In the genomic region with DNA sequence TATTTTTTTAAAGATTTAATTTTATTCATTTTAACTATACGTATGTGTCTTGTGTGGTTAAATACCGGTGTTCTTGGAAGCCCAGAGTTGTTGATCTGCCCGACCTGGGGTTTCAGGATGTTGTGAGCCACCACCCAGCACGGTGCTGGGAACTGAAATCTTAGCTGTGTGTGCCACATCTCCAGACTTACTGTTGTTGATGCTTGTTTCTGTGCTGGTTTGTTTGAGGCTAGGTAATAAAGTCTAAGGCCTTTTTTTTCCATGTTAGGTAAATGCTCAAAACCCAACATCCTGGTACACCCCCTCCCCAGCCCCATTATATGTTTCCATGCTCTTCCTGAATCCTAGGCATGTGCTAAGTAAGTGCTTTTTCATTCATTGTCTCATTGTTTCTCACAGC, we compare ENCODE assay signal across 8 mouse cellular contexts. TPM values are rescaled to one million over a fixed set of nuclear protein-coding genes. Genes with fewer than 3 reads are reported as not detected.
DNase-seq lines count a peak whose midpoint lies in the region; ATAC-seq and TF ChIP-seq lines count a peak whose summit lies in the region.

No protein-coding gene starts in this region.

- H3K27me3 ChIP-seq in kidney, postnatal 0 days (ENCODE audit: insufficient read depth, low read length) = no peaks in the 10 kb centered on the region
- H3K27me3 ChIP-seq in embryonic facial prominence, embryonic 13.5 days = no peaks in the 10 kb centered on the region
- H3K27me3 ChIP-seq in intestine, embryonic 14.5 days (replicated peaks; ENCODE audit: control insufficient read depth, insufficient read depth, low read length) = no peaks in the 10 kb centered on the region

- H3K4me3 ChIP-seq in kidney, postnatal 0 days (replicated peaks; ENCODE audit: low read depth, low read length) = no peak overlapping the region
- no peak overlapping the region; the same call in 1 of the 2 replicates for H3K4me3 ChIP-seq in embryonic facial prominence, embryonic 13.5 days
- H3K4me3 ChIP-seq in intestine, embryonic 14.5 days (ENCODE audit: low read depth, low read length) = 0 out of 2 replicates have a peak overlapping the region, but pooled peaks have one; percentile 74

- peaks cover 7% of the 10 kb centered on the region; the same call in 1 of the 2 replicates for H3K4me1 ChIP-seq in kidney, postnatal 0 days (replicated peaks; ENCODE audit: insufficient read depth, low read length)
- peaks cover 23% of the 10 kb centered on the region for H3K4me1 ChIP-seq in embryonic facial prominence, embryonic 13.5 days
- H3K4me1 ChIP-seq in intestine, embryonic 14.5 days (replicated peaks; ENCODE audit: control insufficient read depth, insufficient read depth, low read length) = peaks cover 16% of the 10 kb centered on the region

- peak overlapping the region; percentile 95; the same call in 1 of the 2 replicates for H3K27ac ChIP-seq in kidney, postnatal 0 days
- H3K27ac ChIP-seq in embryonic facial prominence, embryonic 13.5 days = peak overlapping the region; percentile 97
- peak overlapping the region; percentile 93 for H3K27ac ChIP-seq in intestine, embryonic 14.5 days (ENCODE audit: low read depth)

- TF ChIP-seq CTCF in kidney, postnatal 0 days (IDR thresholded peaks at IDR 0.05; ENCODE audit: low read depth) = no peak

- no peak for ATAC-seq in kidney, postnatal 0 days (replicated peaks; ENCODE audit: low FRiP score, low read depth)
- ATAC-seq in embryonic facial prominence, embryonic 13.5 days (ENCODE audit: insufficient number of reproducible peaks, insufficient read depth, low FRiP score, low TSS enrichment, low read depth) = no peak
- ATAC-seq in intestine, embryonic 14.5 days (replicated peaks; ENCODE audit: low FRiP score, low TSS enrichment, low read depth) = no peak

- WGBS in kidney, postnatal 0 days = 64% methylated on average over 4 of the region's 4 CpGs
- 50% methylated on average over 4 of the region's 4 CpGs for WGBS in embryonic facial prominence, embryonic 13.5 days
- 54% methylated on average over 4 of the region's 4 CpGs for WGBS in intestine, embryonic 14.5 days

- H3K9me3 ChIP-seq in kidney, postnatal 0 days (replicated peaks; ENCODE audit: low read length) = no peaks in the 10 kb centered on the region
- no peaks in the 10 kb centered on the region for H3K9me3 ChIP-seq in embryonic facial prominence, embryonic 13.5 days
- no peaks in the 10 kb centered on the region for H3K9me3 ChIP-seq in intestine, embryonic 14.5 days (ENCODE audit: control insufficient read depth, low read length)

- H3K9ac ChIP-seq in kidney, postnatal 0 days (ENCODE audit: low read depth, low read length) = no peak overlapping the region
- H3K9ac ChIP-seq in embryonic facial prominence, embryonic 13.5 days = no peak overlapping the region
- peak overlapping the region; percentile 44; the same call in 1 of the 2 replicates for H3K9ac ChIP-seq in intestine, embryonic 14.5 days (ENCODE audit: low read length)

- no peak for DNase-seq in kidney, postnatal 0 days (ENCODE audit: low spot score)
- no peak for DNase-seq in kidney, postnatal 25 days
- no peak for DNase-seq in intestine, embryonic 14.5 days (ENCODE audit: low spot score)
- peak; percentile 49 for DNase-seq in naive thymus-derived CD4-positive, alpha-beta T cell, adult 2 months (ENCODE audit: low read depth)
- DNase-seq in spleen, postnatal 4 days (ENCODE audit: low spot score in 2 of 2) = no peak
- DNase-seq in adrenal gland, adult 2 months = no peak
- no peak for DNase-seq in layer of hippocampus, postnatal 25 days (ENCODE audit: extremely low spot score in 1 of 2, low spot score in 1 of 2)

- no peak overlapping the region for H3K4me2 ChIP-seq in kidney, postnatal 0 days (ENCODE audit: low read length)
- peak overlapping the region; percentile 80 for H3K4me2 ChIP-seq in embryonic facial prominence, embryonic 13.5 days
- H3K4me2 ChIP-seq in intestine, embryonic 14.5 days (ENCODE audit: low read length) = peak overlapping the region; percentile 88

- H3K36me3 ChIP-seq in kidney, postnatal 0 days (ENCODE audit: insufficient read depth, low read length) = no peaks in the 10 kb centered on the region
- H3K36me3 ChIP-seq in embryonic facial prominence, embryonic 13.5 days = no peaks in the 10 kb centered on the region
- H3K36me3 ChIP-seq in intestine, embryonic 14.5 days (ENCODE audit: control insufficient read depth, insufficient read depth, low read length) = no peaks in the 10 kb centered on the region

RNA-seq across cellular contexts. Expression of a gene that starts 0.8 kb away (rescaled TPM):
- polyA plus RNA-seq in kidney, postnatal 0 days (2015; fragmentation: Nextera tagmentation; extraction: Ambion mirVana) = 27.9 and 31.3 TPM in 2 replicates
- polyA plus RNA-seq in embryonic facial prominence, embryonic 13.5 days (2015; fragmentation: Nextera tagmentation; extraction: Ambion mirVana) = 76.2 and 91.3 TPM in 2 replicates
- 65.2 and 70.5 TPM in 2 replicates for polyA plus RNA-seq in intestine, embryonic 14.5 days (2014; fragmentation: Nextera tagmentation; extraction: Ambion mirVana)
- total RNA-seq in adrenal gland, adult 2 months (2021) = 10 to 100 TPM; 44.4 to 79.9 TPM
- polyA plus RNA-seq in adrenal gland, adult 2 months (2012; rRNA removed) = 4.7 and 7.6 TPM in 2 replicates
- total RNA-seq in layer of hippocampus, postnatal 25 days (2021) = 10 to 100 TPM; 41.8 to 47.2 TPM
